Mouse (Mus musculus): ENCODE data around the gene Rragb. TPM values are rescaled to one million over a fixed set of nuclear protein-coding genes. Genes with fewer than 3 reads are reported as not detected.
"Not testable (repeated sequence)": the region's sequence is repeated elsewhere in the genome, so short reads cannot be mapped to it uniquely, and the experiment has no call there.

Gene Rragb
- 3.2 TPM in 1 of 2 replicates, not detected in the other for polyA plus RNA-seq (2011; ENCODE audit: insufficient read depth, insufficient read length, low replicate concordance, missing spikeins)

DNA sequence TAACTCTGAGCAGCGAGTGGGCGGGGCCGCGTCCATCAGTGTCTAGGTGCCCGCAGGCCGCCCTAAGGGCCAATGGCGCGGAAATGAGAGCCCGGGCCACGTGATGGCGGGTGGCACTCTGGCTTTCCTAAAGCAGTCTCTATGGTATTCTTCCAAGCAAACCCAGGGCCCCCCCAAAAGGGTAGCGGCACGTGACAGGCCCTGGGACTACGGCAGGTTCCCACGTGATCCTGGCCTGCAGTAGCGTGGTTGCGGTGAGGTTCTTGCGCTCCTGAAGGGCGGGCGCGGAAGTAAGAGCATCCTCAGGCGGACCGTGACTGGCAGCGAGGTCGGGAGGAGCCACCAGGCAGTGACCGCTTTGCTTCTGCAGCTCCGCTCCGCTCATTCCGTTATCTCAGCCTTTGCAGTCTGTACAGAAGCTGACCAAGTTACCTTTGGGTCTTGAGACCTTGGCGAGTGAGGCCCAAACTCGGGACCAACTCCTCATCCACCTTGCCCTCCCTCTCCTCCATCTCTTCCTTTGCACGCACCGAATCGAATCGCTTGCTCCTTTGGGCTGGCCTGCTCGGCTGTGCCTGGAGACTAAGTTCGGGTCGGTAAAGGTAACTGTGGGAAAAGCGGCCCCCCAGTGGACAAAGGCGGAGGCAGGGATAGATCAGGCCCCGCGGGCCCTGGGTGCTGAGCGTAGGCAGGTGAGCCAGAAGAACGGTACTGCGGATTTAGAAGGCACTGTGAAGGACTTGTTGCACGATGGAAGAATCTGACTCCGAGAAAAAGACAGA is at the start of gene Rragb:
TSS of gene Rragb (plus strand) at position 248 of the 782 bp plus-strand sequence.
- no peaks in the 10 kb centered on the region for H3K4me1 ChIP-seq (ENCODE audit: control insufficient read depth, insufficient read depth, low read length)
- TF ChIP-seq POLR2A (IDR thresholded peaks at IDR 0.05; ENCODE audit: borderline replicate concordance, control insufficient read depth, low read depth, low read length): no peak
- TF ChIP-seq CTCF (IDR thresholded peaks at IDR 0.05; ENCODE audit: control insufficient read depth, insufficient read depth, low read length): no peak
- H3K27ac ChIP-seq (ENCODE audit: control insufficient read depth, insufficient read depth, low read depth, low read length, poor library complexity): no peak within 1 kb of the TSS; the same call in 1 of the 2 replicates
- 11% methylated on average over 47 of the region's 47 CpGs for WGBS
- peak within 1 kb of the TSS; percentile 75 for H3K4me3 ChIP-seq (replicated peaks; ENCODE audit: control insufficient read depth, low read depth, low read length)

DNA sequence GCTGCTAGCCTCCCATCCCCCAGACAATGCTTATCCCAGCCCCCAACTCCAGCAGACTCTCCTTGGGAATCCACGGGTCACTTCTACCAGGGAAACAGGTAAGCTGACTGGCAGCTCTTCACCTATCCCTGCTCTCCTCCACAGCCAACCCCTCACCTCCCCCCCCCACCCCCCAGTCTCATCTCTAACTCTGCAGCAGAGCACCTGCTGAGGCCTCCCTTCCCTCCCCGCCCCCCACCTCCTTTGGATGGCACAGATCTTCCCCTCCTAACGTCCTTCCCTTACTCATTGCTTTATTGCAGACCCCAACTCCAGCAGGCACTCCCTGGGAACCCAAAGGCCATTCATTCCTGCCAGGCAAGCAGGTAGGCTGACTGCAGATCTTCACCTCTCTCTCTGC is 21.3 kb upstream of the Rragb start, which contains the start of gene Foxr2:
TSS of gene Foxr2 (plus strand) at position 301 of the 400 bp plus-strand sequence.
- TF ChIP-seq POLR2A (IDR thresholded peaks at IDR 0.05; ENCODE audit: borderline replicate concordance, control insufficient read depth, low read depth, low read length) (no peak), CTCF (IDR thresholded peaks at IDR 0.05; ENCODE audit: control insufficient read depth, insufficient read depth, low read length) (no peak)
- Histone ChIP-seq H3K27ac (ENCODE audit: control insufficient read depth, insufficient read depth, low read depth, low read length, poor library complexity) (no peak within 1 kb of the TSS), H3K4me1 (ENCODE audit: control insufficient read depth, insufficient read depth, low read length) (no peaks in the 10 kb centered on the region), H3K4me3 (replicated peaks; ENCODE audit: control insufficient read depth, low read depth, low read length) (no peak within 1 kb of the TSS)
- WGBS: 15% methylated on average over 2 of the region's 3 CpGs

- WGBS: 42% methylated on average over 2 of the region's 2 CpGs
Measured at GRCm38 (mm10) chrX:153119013-153119412, 20.8 kb upstream of the Rragb start.

GRCm38 (mm10) chrX:153142656-153143055 is 2.9 kb downstream of the Rragb start:
- H3K27ac ChIP-seq (ENCODE audit: control insufficient read depth, insufficient read depth, low read depth, low read length, poor library complexity): no peak overlapping the region
- WGBS: 78% methylated on average over 3 of the region's 3 CpGs
- TF ChIP-seq POLR2A (IDR thresholded peaks at IDR 0.05; ENCODE audit: borderline replicate concordance, control insufficient read depth, low read depth, low read length) (no peak), CTCF (IDR thresholded peaks at IDR 0.05; ENCODE audit: control insufficient read depth, insufficient read depth, low read length) (no peak)
- H3K4me3 ChIP-seq (replicated peaks; ENCODE audit: control insufficient read depth, low read depth, low read length): no peak overlapping the region
- no peaks in the 10 kb centered on the region for H3K4me1 ChIP-seq (ENCODE audit: control insufficient read depth, insufficient read depth, low read length)

More at GRCm38 (mm10) chrX:153119013-153119412, 20.8 kb upstream of the Rragb start:
- H3K4me1 ChIP-seq (ENCODE audit: control insufficient read depth, insufficient read depth, low read length): no peaks in the 10 kb centered on the region
- H3K4me3 ChIP-seq (replicated peaks; ENCODE audit: control insufficient read depth, low read depth, low read length): no peak overlapping the region
- TF ChIP-seq POLR2A (IDR thresholded peaks at IDR 0.05; ENCODE audit: borderline replicate concordance, control insufficient read depth, low read depth, low read length) (no peak), CTCF (IDR thresholded peaks at IDR 0.05; ENCODE audit: control insufficient read depth, insufficient read depth, low read length) (no peak)
- no peak overlapping the region for H3K27ac ChIP-seq (ENCODE audit: control insufficient read depth, insufficient read depth, low read depth, low read length, poor library complexity)

- WGBS: 66% methylated on average over 1 of the region's 1 CpGs
- no peak overlapping the region for H3K27ac ChIP-seq (ENCODE audit: control insufficient read depth, insufficient read depth, low read depth, low read length, poor library complexity)
- H3K4me3 ChIP-seq (replicated peaks; ENCODE audit: control insufficient read depth, low read depth, low read length): no peak overlapping the region
- TF ChIP-seq POLR2A (IDR thresholded peaks at IDR 0.05; ENCODE audit: borderline replicate concordance, control insufficient read depth, low read depth, low read length) (no peak), CTCF (IDR thresholded peaks at IDR 0.05; ENCODE audit: control insufficient read depth, insufficient read depth, low read length) (no peak)
- H3K4me1 ChIP-seq (ENCODE audit: control insufficient read depth, insufficient read depth, low read length): no peaks in the 10 kb centered on the region
Measured at GRCm38 (mm10) chrX:153151766-153152165, 12.0 kb downstream of the Rragb start.

GRCm38 (mm10) chrX:153155322-153155721 is 15.5 kb downstream of the Rragb start:
- H3K4me1 ChIP-seq (ENCODE audit: control insufficient read depth, insufficient read depth, low read length): no peaks in the 10 kb centered on the region
- H3K27ac ChIP-seq (ENCODE audit: control insufficient read depth, insufficient read depth, low read depth, low read length, poor library complexity): no peak overlapping the region
- H3K4me3 ChIP-seq (replicated peaks; ENCODE audit: control insufficient read depth, low read depth, low read length): no peak overlapping the region
- TF ChIP-seq CTCF (IDR thresholded peaks at IDR 0.05; ENCODE audit: control insufficient read depth, insufficient read depth, low read length): peak; percentile 41; the same call in 1 of the 2 replicates
- TF ChIP-seq POLR2A (IDR thresholded peaks at IDR 0.05; ENCODE audit: borderline replicate concordance, control insufficient read depth, low read depth, low read length): no peak
- 46% methylated on average over 3 of the region's 3 CpGs for WGBS

DNA sequence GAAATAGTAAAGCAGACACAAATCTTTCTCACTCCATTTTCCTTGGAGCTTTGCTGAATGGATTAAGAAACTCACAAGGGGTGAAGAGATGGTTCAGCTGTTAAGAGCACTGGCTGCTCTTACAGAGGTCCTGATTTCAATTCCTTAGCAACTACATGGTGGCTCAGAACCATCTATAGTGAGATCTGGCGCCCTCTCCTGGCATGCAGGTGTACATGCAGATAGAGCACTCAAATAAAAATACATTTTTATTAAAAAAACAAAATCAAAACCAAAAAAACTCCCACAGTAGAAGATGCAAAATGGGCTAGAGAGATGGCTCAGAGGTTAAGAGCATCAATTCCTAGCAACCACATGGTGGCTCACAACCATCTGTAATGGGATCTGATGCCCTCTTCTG is 35.0 kb downstream of the Rragb start:
- WGBS: 0% methylated on average over 1 of the region's 1 CpGs
- TF ChIP-seq POLR2A (IDR thresholded peaks at IDR 0.05; ENCODE audit: borderline replicate concordance, control insufficient read depth, low read depth, low read length) (no peak), CTCF (IDR thresholded peaks at IDR 0.05; ENCODE audit: control insufficient read depth, insufficient read depth, low read length) (no peak)
- no peak overlapping the region for H3K4me3 ChIP-seq (replicated peaks; ENCODE audit: control insufficient read depth, low read depth, low read length)
- H3K4me1 ChIP-seq (ENCODE audit: control insufficient read depth, insufficient read depth, low read length): no peaks in the 10 kb centered on the region
- no peak overlapping the region for H3K27ac ChIP-seq (ENCODE audit: control insufficient read depth, insufficient read depth, low read depth, low read length, poor library complexity)

DNA sequence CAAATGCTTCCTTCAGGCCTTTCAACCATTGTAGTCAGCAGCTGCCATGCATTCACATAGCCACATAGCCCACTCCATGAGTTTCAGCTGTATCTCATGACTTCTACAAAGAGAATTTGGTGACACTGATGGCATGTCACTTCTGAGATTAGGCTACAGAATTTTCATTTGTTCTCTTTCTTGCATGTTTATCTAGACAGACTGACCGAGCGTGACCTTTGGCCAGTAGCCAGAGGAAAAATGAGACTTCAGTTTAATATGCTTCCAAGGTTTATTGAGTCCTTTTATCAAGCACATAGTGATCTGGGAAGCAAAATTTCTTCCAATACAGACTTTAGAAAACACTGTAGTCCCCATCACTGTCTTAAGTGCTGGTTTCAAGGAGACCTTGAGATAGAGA is 42.4 kb downstream of the Rragb start:
- no peaks in the 10 kb centered on the region for H3K4me1 ChIP-seq (ENCODE audit: control insufficient read depth, insufficient read depth, low read length)
- no peak overlapping the region for H3K27ac ChIP-seq (ENCODE audit: control insufficient read depth, insufficient read depth, low read depth, low read length, poor library complexity)
- WGBS: 75% methylated on average over 2 of the region's 2 CpGs
- no peak for TF ChIP-seq CTCF (IDR thresholded peaks at IDR 0.05; ENCODE audit: control insufficient read depth, insufficient read depth, low read length)
- TF ChIP-seq POLR2A (IDR thresholded peaks at IDR 0.05; ENCODE audit: borderline replicate concordance, control insufficient read depth, low read depth, low read length): no peak
- no peak overlapping the region for H3K4me3 ChIP-seq (replicated peaks; ENCODE audit: control insufficient read depth, low read depth, low read length)

DNA sequence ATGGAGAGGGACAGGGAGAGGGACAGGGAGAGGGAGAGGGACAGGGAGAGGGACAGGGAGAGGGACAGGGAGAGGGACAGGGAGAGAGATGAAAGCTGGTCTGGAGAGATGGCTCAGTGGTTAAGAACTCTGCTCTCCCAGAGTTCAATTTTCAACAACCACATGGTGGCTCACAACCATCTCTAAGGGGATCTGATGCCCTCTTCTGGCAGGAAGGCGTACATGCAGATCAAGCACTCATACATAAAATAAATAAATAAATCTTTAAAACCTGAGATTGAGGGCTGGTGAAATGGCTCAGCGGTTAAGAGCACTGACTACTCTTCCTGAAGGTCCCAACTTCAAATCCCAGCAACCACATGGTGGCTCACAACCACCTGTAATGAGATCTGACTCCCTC is 59.4 kb downstream of the Rragb start:
- WGBS: 76% methylated on average over 2 of the region's 2 CpGs

More for the DNA sequence above, 59.4 kb downstream of the Rragb start:
- H3K4me3 ChIP-seq (replicated peaks; ENCODE audit: control insufficient read depth, low read depth, low read length); H3K4me1 ChIP-seq (ENCODE audit: control insufficient read depth, insufficient read depth, low read length); H3K27ac ChIP-seq (ENCODE audit: control insufficient read depth, insufficient read depth, low read depth, low read length, poor library complexity): not testable (repeated sequence)

Data from bone marrow, adult 2 months (tissue).